Mouse (Mus musculus) ES-E14 (cell line): ENCODE measurements around the gene Tmem127.

Experiments used
- CHD2 ChIP-seq: IDR thresholded peaks from 2 replicates; pipeline ENCODE4 v1.6.1; 2014; ENCODE audit warnings: mild to moderate bottlenecking, low read depth, low read length, inconsistent platforms
- MAFK ChIP-seq: IDR thresholded peaks from 2 replicates; pipeline ENCODE4 v1.6.1; 2014; ENCODE audit warnings: mild to moderate bottlenecking, low read depth, low read length, inconsistent platforms; ENCODE audit not compliant: insufficient read depth
- ZNF384 ChIP-seq: IDR thresholded peaks from 2 replicates; pipeline ENCODE4 v1.6.1; 2012; ENCODE audit warnings: low read depth, low read length, inconsistent platforms

DNA sequence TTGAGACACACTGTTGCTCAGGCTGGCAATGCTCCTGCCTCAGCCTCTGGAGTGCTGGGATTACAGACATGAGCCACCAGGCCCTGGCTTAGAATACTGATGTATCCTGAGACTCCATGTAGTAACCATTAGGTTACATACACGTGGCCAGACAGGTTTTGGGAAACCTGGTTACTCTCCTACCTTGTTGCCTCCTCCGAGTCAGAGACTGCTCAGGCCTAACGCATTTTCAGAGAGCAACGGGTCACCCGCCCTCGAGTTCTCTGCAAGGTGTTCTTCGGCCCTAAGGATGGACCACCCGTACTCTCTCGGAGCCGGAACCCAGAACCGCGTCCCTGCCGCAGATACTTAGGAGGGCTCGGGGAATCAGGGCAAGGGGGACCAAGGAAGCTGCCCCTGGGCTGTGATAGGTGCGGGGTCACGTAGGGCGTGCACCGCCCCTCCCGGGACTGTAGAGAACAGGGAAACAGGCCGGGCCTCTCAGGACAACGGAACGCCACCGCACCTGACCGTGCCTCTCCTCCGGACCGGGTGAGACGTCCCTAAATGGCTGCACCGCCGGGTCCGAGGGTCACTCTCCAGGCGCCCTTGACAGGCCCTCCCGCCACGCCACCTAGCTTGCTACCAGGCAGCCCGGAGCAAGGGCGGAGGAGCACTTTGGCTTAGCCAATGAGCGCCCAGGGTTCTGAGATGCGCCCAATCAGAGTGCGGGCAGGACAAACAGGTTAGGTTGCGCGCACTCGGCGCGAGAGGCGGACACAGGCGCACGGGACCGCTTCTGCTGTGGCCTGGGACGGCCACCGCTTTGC is 22.0 kb downstream of the Tmem127 start, which contains the start of gene Stard7:
- TF ChIP-seq ZNF384 (no peak), CHD2 (peak; percentile 76), MAFK (no peak)
